Mouse (Mus musculus) embryonic fibroblast, embryonic 13.5 days (primary cell): Measurements from ENCODE around the gene Sox4.

Experiments used
- CTCF ChIP-seq: IDR thresholded peaks from 2 replicates; pipeline ENCODE4 v1.5.1; 2011; ENCODE audit warnings: mild to moderate bottlenecking, control low read depth, low read length, moderate library complexity, borderline replicate concordance; ENCODE audit not compliant: insufficient read depth
- POLR2A ChIP-seq: IDR thresholded peaks from 2 replicates; pipeline ENCODE4 v1.6.1; 2011; ENCODE audit warnings: low read depth, mild to moderate bottlenecking, control low read depth, low read length, moderate library complexity

- TF ChIP-seq CTCF (no peak), POLR2A (no peak)
These were observed 21.7 kb downstream of the Sox4 start for GRCm38 (mm10) chr13:28931776-28932175.
